Mouse (Mus musculus) embryo, embryonic 10 days (tissue): ENCODE data around the gene Snd1.

Experiments
- DNase-seq: peaks from one replicate; pipeline ENCODE4 v3.0.0-alpha.2; 2015; ENCODE audit warnings: low spot score

The Snd1 gene

DNA sequence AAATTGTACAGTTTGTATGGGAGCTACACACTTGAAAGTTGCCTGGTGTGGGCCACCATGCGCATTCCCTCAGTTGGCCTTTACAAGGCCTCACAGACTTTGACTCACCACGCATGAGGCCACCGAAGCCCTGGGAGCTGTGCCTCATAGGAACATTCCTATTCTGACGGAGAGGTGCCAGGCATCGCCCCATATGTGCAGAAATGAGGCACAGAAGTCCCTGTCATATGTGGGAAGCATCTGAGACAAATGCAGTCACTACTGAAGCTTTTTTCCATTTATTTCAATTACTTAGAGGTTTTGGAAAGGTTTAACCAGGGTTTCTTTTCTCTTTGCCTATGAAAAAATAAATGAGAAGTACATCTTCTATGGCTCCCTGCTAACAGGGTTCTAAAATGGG is 278.3 kb downstream of the Snd1 start:
- no peak for DNase-seq

GRCm38 (mm10) chr6:28753681-28754080 is 278.7 kb downstream of the Snd1 start:
- DNase-seq, result no peak

DNA sequence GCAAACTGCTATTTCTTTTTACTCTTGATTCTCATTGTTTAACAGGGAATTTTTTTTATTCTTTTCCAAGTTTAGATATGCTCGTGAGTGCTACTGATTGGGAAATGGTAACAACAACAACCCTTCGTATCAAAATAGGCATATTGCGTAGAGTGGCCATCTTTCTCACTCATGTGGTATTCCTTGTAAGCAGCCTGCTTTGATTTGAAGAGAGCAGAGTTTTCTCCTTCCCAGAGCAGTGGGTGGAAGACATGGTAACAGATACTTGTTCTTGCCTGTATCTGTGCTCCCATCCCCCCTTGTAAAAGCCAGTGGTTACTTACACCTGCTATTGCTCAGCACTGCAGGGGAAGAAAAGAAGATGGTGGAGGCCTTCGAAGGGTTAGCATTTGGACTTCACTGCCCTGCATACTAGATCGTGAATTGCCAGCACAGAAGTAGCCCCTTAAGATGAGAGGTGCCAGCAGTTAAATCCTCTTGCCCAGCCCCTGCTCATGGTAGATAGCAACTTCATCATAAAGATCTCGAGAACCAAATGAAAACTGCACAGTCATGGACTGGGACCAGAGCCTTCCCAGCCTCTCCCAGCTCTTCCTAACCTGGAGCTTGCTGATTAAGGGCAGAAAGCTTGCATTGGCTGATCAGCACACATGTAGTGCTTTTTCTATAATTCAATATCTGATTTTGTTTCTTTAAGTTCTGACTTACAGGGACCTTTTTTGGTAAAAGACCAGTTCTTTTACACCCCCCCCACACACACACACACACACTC is 279.4 kb downstream of the Snd1 start:
- DNase-seq, result no peak

GRCm38 (mm10) chr6:28756306-28757018 is 281.5 kb downstream of the Snd1 start:
- peak; percentile 38 for DNase-seq

- DNase-seq, result no peak
Measured at GRCm38 (mm10) chr6:28758293-28758692, 283.4 kb downstream of the Snd1 start.

DNA sequence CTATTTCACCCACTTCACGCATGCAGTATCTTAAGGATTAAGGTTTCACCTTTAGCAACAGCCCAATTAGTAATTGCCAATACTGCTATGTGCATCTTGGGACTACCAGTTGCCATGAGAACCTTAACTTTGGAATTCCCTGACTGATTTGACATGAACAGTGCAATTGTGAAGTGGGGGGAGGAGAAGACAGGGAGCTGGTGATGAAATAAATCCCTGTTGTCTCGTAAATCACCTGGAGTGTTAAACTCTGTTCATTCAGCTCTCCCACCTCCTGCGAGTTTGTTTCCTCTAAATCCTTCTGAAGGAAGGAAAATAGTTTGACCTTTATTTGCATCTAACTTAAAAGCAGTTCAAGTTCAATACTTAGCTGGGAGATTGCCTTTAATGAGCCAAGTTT is 286.8 kb downstream of the Snd1 start:
- peak; percentile 54 for DNase-seq

DNA sequence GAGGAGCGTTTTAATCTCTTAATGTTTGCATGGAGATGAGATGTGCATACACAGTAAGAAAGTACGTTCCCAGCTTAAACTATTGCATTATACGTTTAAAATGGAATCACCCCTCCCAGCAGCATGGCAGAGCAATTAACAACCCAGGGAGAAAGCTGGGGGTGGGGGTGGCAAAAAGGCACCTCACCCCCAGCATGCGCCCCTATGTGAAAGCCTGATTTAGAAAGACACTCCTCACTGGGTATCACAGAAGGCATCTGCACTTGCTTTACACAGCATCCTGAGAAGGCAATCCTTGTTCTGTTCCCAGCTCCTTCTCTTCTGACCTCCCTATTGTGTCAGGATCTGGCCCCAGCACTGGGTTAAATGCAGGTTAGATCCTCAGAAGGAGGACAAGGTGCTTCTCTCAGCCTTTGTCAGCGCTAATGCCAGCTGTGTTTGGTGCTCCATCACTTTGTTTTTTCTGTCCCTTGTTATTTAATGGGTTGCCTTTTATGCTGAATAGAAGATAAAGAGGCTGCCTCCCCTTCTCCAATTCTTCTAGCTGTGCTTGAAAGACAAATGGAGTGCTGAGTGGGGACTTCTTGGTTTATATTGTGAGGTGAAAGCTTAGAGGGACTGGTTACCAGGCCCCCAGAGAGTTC is 287.3 kb downstream of the Snd1 start:
- DNase-seq, result peak; percentile 38

- DNase-seq, result no peak
Measured at GRCm38 (mm10) chr6:28766622-28767021, 291.7 kb downstream of the Snd1 start.

- DNase-seq, result no peak
Measured at GRCm38 (mm10) chr6:28767891-28768481, 293.0 kb downstream of the Snd1 start.

DNA sequence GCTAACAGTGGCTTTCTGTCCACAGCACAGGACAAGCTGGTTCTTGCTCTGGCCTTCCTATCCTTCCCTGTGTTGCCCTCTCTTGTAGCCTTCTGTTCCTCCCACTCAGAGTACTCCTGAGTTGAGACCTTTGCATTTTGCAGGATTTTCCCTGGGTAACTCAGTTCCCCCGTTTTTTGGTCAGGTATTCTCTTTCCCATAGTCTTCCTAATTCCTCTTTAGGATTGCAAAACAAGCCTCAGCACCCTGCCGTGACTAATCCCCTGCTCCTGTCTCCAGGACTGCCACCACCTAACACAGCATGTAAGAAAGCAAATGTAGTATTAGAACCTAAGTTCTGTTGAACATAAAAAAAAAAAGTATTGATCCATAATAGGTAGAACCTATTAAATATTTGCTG is 296.4 kb downstream of the Snd1 start:
- no peak for DNase-seq

DNA sequence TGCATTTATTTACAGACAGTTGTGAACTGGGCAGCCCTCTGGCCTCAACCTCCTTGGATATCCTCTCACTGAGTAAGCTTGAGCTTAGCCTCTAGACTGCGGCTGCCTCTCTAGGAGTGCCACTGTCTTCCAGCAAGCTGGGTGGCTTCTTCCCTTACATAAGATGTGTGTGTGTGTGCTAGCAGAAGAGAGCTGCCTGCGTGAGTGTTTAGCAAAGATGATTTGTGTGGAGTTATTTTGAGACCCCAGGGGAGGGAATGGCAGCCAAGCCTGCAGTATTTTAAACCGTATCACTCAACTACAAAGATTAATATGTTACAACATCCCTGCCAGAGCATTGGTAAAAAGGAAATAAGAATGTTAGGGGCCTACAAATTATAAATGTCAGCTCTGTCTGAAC is 306.8 kb downstream of the Snd1 start:
- no peak for DNase-seq

GRCm38 (mm10) chr6:28783082-28783647 is 308.2 kb downstream of the Snd1 start:
- peak; percentile 27 for DNase-seq

- DNase-seq, result no peak
Measured at GRCm38 (mm10) chr6:28783953-28784352, 309.0 kb downstream of the Snd1 start.

GRCm38 (mm10) chr6:28785770-28786169 is 310.8 kb downstream of the Snd1 start:
- no peak for DNase-seq

GRCm38 (mm10) chr6:28787133-28787532 is 312.2 kb downstream of the Snd1 start:
- no peak for DNase-seq

DNA sequence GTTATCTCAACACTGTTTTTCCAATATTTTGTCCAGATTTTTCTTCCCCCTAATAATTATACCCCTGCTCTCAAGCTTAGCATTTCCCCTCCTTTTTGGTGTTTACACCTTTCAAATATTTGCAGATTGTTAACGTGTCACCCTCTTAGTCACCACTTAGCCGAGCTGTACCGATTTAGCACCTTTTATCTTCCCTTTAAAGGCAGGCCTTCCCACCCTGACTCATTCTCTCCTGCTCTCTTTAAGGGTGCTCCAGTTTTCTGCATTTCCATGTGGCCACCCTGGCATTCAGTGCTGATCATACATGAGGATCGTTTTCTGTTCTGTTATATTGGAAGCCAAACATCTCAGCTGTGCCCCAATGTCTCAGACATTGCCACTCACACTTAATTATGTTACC is 314.7 kb downstream of the Snd1 start:
- no peak for DNase-seq

- DNase-seq, result peak; percentile 20
Measured at GRCm38 (mm10) chr6:28791183-28791582, 316.2 kb downstream of the Snd1 start.

DNA sequence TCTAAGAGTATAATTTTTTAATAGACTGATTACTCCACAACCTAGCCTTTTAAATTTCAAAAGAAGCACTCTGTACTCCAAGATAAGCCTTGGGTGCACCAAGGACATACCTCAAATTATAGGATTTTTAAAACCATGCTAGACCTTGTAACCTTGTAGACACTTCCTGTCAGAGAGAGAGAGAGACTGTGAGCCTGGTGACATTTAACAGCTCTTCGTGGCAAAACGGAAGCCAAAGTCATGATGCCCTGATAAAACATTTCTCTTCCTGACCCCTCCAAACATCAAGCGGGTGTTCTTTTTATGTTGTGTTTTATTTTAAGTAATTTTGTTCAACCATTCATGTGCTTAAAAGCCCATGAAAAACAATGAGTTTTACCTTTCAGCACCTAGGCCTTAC is 316.9 kb downstream of the Snd1 start:
- no peak for DNase-seq

GRCm38 (mm10) chr6:28795380-28795779 is 320.4 kb downstream of the Snd1 start:
- peak; percentile 15 for DNase-seq

DNA sequence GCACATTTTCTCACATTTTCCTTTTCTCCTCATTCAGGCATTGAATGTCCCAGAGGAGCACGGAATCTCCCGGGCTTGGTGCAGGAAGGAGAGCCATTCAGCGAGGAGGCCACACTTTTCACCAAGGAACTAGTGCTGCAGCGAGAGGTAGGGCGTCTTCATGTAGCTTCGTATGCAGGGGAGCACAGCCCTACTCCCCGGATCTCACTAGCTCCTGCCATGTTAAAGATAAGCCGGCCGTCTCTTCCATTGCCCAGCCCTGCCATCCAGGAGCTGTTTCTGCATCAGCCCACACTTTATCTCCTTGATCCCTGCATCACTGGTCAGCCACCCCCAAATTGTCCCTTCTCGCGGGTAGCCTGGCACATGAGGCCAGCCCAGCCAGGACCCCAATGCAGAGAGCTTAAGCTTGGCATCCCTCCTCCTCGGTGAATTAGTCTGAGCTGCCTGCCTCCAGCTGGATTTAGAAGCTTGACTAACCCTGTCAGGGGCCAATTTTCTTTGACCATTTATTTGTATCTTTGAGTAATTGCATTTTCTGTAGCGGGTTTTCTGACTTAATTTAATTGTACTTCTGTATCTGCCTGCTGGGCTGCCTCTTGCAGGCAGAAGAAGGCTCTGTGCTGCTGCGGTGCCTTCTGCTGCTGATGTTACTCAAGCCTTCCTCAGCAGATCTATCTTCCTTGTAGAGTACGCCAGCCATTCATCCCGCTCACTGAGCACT is 321.0 kb downstream of the Snd1 start:
- no peak for DNase-seq

DNA sequence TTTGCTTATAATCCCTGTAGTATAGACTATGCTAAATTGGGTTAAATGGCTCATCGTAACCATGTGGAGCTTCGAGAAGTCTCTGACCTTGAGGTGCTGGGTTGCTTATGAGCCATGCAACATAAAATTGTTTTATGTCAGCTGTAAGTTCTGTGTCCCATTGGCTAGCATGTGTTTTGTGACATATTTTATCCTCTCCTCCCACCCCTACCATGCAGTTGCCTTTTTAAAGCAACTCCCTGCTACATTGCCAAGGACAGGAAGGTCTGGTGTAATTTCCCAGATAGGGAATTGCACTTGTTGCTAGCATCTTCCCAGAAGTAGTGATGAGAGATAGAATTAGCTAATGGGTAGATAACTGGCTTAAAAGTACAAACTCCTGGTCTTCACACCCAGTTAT is 324.9 kb downstream of the Snd1 start:
- no peak for DNase-seq

GRCm38 (mm10) chr6:28800976-28801375 is 326.0 kb downstream of the Snd1 start:
- no peak for DNase-seq
